Mouse (Mus musculus): ENCODE results near the gene Itga1.

Gene Itga1

DNA sequence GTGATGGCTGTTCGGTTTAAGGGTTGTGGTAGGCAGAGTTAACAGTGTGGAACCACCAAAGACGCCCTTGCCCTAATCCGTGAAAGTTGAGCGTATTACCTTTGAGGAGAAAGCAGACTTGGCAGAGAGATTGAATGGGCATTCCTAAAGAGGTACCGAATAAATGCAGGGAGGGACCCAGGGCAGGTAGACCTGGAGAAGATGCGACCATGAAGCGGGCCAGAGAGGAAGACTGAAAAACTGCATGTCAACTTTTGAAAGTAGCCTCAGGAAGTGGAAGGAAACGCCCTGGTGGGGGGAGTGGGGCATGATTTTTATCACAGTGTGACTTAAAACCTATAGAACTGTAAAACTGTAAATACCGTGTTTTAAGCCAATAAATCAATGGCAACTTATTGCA, 2.4 kb downstream of the Itga1 start:
- no peak for DNase-seq (ENCODE audit: low spot score)

DNA sequence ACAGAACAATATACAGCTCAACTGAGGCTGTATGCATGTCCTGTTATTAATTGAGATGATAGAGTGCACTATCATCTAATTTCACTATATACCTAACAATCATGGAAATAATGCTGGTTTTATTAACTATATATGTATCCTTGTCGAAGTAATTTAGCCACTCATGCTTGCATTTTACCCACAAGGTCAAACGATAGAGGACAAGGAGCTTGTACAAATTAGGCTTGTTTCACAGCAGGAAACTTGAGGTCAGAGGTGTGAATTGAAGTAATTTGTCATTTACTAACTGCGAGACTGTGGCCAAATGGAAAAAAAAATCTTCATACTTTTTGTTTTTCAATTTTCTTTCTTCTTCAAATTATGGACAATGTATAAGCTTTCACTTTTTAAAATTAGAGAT, 3.5 kb downstream of the Itga1 start:
- DNase-seq (ENCODE audit: low spot score) = no peak

DNA sequence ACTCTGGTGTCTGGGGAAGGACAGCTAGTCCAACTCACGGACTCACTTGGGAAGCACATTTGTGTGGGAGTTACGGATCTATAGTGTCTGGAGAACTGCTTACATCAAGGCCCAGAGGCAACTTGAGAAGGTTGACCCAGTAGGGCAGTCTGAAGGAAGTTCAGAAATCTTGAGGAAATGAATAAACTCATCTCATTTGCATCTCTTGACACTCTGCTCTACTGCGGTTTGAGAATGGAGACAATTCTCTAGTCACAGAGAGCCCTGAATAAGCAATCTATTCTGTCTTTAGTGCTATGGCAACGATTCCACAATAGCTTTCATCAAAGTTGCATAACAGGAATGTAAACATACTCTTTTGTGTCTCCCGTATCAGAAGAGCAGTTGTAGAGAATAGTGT, 4.8 kb downstream of the Itga1 start:
- no peak for DNase-seq (ENCODE audit: low spot score)

DNA sequence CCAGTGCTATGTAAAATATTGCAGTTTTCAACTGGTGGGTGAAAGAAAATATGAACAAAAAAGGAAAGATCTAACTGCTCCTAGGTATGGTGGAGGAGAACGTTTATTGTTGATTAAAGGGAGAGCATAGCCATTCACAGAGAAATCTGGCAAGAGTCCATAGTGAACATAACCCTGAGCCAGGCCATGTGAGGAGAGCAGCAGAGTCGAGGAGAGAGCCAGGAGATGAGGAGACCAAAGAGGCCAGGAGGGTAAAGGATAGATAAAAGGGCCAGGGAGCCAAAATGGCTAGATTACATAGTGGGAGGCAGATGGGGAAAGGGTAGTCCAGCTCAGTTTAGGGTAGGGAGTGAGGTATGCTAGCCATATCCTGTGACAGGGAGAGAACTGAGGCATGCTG, 5.5 kb downstream of the Itga1 start:
- DNase-seq (ENCODE audit: low spot score) = no peak

DNA sequence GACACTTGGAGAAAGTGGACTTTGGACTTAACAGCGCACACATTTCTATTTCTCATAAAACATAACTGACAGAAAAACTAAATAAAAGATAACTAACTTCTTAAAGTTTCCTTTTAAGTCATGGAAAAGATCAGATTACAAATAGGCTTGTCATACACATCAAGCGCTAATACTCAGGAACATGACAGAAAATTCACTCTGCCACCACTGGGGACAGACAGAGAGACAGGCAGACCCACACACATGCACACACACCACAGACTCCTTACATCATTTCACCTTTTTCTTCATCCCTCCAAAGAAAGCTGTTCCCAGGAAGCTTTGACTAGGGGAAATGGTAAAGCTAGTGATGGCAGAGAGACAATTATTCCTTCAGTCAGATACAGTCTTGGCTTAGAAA, 6.4 kb downstream of the Itga1 start:
- DNase-seq (ENCODE audit: low spot score) = no peak

DNA sequence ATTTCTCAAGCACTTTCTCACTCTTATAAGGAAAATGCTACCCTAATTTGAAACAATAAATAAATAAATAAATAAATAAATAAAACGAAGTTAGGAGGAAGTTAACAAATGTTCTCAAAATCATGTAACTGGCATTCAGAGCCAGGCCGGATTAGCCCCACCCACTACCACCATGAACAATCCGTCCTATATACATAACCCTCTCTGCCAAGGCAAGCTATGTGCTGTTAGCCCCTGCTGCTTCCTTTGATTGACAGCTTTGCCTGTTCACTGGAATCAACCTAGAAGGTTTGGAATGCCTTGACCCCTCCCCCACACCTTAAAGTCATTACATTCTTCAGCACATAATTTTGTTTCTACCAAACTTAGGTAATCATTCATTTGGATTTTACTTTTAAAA, 10.3 kb downstream of the Itga1 start:
- no peak for DNase-seq (ENCODE audit: low spot score)

DNA sequence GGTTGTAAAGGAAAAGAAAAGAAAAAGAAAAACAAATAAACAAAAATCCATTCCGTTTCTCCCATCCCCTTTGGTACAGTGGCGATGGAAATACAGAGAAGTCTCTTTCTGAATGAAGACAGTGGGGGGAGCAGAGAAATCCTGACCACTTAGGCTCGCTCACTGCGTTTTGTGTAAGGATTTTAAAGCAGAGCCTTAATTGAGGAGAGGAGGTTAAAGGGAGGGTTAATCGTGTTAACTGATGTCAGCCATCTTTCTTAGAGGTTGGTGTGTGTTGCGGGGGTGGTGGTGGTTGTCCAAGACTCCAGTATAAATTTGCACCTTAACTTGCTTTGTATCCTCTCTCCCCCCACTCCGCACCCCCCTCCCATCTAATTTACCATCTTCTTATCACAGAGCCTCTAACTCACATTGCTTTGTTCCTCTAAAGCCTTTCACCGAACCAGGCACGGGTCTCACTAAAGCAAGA, 10.8 kb downstream of the Itga1 start:
- no peak for DNase-seq (ENCODE audit: low spot score)

DNA sequence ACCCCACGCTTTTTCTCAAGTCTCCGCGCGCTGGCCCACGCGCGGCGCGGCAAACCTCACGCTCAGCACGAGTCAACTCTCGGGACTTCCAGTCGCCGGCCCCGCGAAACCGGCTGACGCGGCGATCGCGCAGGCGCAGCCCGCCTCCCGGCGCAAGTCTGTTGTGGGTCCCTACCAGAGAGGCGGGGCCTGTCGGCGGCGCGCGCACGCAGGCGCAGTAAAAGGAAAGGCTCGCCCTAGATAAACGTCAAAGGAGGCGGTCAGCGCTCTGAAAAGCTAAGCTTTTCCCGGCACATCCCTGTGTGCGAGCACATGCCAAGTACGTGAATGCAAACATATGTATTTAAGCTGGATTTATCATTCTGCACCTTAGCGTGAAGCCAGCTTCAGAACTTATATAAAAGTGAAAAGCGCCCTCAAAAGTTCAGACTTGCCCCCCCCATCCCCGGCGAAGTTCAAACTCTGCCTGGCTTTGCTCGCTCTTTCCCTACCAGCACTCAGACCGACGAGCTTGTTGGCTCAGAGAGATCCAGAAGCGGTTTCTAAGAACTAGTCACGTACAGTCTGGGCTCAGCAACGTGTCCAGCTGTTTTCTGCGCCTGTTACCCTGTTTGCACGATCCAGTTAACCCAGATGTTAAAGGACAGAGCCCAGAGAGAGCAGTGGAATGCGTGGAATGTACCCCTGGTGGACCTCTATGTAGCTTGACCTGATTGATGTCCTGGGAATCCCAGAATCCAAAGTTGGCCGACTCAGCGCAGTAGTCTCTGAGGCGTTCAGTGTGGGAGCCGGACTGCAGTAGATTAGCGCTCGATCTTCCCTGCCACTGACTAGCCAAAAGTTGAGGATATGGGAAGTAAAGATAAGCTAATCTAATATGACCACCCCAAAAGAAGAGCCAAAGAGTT, 11.4 kb downstream of the Itga1 start, which contains the start of gene Pelo:
Gene Pelo, minus strand, starts transcription at position 118 of the 908 bp plus-strand sequence.
- DNase-seq (ENCODE audit: low spot score) = peak; percentile 96

DNA sequence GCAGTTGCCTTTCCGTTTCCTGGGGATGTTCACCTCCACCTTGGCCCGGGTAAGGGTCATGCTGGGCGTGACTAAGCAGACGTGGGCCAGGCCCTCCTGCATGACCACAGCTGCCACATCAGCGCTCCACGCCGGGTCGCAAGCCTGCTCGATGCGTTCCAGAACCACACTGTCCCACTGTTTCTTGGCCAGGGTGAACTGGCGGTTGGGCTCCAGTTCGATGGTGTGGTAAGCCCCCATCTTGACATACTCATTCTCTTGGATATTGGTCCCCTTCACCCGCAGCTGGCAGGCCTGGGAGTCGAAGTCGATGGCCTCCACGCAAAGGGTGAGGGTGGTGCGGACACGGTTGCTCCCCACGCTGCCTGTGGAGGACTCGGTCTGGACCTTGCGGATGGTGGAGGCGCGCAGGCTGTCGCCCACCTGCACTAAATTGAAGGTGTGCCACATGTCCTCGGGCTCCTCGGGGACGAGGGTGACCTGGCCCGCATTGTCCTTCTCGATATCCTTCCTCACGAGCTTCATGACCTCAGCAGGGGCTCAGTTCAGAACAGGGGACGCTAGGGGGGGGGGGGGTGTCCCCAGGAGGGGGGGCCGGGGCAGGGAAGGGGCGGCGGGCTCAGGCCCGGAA, 12.3 kb downstream of the Itga1 start:
- peak; percentile 28 for DNase-seq (ENCODE audit: low spot score)

DNA sequence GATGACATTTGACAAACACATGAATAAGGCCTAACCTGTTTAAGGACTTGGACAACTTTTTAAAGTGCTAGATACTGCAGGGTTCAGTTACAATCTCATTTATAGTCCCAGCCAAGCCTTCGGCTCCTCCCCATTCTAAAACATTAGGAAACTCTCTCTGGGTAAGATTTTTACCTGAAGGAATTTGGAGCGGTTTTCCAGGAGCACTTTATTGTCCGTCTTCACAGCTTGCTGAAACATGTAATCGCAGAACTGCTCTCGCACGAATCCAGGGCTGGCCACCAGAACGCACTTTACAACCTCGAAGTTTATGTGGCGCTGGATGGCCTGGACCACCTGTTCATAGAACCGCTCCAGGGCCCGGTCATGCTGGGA, 12.8 kb downstream of the Itga1 start:
- DNase-seq (ENCODE audit: low spot score) = no peak

DNA sequence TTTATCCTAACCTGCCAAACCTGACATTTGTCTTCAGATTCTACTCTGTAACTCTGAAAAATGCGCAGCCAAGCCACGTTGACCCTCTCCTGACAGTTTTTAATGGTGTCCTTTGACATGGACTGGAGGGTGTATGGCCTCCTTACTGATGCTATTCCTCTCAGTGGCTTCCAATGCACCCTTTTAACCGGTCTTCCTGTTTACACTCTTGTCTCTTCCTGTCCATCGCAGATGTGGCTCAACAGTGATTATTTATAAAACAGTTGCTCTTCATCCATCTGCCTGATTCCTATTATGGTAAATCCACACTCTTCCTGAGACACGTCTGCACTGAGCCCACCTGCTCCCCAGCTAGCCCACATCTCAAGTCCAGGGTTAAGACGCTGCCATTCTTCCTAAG, 15.8 kb downstream of the Itga1 start:
- no peak for DNase-seq (ENCODE audit: low spot score)

DNA sequence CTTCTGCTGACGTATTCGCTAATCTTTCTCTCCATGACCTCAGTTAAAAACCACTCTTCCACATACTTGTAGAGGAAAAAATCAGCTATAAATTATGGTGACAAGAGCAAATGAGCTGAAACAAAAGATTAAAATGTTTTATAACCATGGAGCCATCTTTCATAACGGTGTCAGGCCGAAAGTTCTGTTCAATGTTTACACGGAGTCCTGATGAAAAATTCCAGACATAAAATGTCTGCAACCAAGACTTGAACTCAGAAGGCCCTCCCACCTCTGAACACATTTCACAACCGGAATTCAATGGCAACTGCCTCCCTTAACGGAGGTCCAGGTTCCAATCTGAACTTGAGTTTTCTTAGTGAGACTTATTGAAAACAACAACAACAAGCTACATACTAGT, 19.4 kb downstream of the Itga1 start:
- no peak for DNase-seq (ENCODE audit: low spot score)

DNA sequence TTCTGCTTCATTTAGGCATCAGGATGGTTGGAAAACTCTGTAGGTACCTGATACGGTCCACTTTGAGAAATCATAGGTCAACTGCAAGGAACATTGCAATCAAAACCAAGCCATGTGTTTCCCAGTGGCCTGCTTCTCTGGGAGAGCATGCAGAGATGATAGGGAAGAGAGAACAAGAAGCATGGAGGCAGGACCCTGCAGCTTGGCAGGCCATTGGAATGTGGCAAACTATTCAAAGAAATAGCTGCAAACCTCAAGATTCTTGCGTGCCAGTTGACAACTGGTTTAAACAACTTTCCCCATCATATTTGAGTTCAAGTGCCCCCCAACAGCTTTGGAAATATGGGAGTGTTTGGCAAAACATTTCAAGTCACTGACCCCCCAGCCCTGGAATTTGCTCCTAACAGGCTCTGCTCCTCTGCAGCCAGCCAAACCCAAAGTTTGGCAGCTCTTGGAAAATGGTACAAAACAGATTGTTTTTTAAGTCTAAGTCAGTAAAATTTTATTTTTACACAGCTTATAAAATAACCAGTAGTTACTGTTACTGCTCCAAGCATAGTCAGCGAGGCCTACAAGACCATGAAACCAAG, 21.7 kb downstream of the Itga1 start:
- no peak for DNase-seq (ENCODE audit: low spot score)

DNA sequence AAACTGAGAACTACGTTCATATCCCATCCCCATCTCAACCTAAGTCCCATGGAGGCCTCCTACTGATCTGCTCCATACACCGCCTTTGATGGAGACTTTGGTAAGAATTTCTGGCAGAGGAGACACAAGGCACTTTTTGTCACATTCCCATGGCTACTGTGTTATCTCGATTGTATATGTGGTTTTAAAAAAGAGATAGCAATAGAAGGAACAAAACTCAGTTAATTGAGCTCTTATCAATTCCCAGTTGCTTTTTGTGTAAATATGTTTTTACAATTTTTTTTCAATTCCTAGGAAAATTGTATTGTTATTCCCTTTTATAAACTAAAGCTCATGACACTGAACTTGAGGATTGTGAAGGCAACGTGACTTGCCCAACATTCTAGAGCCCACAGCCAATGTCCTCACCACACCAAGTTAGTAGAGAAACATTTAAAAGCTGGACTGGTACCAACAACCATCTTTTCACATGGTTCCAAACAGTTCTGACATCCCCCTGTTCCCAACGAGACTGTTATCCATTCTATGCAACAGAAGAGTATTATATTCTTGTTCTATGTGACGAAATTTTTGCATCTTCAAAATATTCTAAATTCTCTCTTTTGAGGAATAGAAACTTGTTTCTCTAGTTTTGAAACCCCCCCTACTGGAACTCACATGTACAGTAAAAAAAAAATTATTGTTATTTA, 22.6 kb downstream of the Itga1 start:
- DNase-seq (ENCODE audit: low spot score) = no peak

DNA sequence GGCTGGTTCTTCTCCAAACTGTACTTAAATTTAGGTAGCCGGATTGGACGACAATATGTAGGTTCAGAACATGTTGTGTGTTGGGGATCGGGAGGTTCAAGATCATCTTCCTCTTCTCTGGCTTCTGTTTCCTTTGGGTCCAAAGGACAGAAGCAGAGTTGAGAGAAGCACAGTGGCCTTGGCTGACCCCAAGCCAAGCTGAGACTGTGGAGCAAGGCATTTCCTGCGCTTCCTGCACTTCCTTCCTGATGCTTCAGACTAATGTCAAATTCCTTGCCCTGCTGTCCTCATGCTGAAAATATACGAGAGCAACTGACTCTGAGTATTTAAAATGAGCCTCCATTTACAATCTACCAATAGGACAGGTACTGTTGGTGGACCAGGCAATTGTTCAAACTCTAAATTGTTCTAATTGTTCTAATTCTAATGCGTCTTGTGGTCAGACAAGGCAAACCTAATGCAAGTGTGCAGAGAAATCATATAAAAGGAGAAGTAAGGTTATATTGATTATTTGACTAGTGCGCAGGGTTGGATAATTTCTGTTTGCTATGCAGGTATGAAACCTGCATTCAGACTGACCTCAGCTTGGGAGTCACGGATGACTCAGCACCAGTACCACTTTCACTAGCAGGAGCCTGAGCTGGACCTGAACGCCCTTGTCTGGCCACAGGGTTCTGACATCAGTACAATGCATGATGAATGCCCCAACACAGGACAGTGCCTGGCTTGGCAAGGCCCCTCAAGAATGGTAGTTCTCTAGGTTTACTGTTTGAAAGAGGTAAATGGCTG, 24.2 kb downstream of the Itga1 start:
- DNase-seq (ENCODE audit: low spot score) = no peak

DNA sequence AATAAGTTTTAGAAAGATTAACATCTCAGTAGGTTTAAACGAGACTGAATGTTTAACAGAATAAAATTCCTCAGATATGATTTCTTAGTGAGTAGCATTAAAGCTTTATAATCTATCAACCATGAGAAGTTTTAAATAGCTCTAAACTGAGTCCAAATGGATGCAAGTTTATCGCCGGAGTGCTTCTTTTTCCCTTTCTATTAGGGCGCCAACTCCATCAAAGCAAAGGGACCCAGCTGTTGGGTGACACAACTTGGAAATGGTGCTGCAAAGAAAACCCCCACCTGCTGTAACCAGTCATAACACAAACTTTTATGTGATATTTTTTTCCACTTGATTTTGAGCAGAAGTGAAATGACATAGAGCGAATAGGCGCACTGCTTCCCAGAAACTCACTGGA, 29.4 kb downstream of the Itga1 start:
- no peak for DNase-seq (ENCODE audit: low spot score)

DNA sequence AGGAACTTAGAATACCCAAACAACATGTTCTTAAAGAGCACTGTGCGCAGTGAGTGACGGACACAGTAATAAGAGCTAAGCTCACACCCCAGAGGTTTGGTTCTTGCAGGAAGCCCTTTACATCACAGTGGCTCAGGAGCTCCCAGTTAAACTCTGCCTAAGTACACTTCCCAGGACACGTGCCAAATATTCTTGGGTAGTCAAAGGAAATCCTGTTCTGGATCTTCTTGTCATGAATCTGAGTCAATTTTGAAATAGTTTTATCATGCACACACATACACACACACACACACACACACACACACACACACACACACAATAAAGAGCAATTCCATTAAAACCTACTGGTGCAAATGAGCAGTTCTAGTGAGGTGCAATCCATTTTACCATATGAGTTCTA, 30.3 kb downstream of the Itga1 start:
- no peak for DNase-seq (ENCODE audit: low spot score)

DNA sequence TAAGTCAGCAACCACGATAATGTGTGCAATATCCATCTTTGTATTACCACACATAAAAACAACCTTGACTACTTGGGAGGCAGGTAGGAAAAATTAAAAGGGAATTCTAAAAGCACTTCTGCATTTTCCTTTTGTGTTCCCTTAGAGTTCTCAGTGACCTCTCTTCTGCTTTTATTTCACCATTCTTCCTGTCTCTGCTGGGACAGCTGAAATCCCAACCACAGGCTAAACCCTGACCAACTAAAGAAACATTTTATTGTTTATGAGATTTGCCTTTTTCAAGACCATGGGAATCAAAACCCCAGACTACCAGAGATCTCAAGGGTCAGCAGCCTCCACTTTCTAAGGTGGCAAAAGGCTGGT, 33.8 kb downstream of the Itga1 start:
- DNase-seq (ENCODE audit: low spot score) = no peak

DNA sequence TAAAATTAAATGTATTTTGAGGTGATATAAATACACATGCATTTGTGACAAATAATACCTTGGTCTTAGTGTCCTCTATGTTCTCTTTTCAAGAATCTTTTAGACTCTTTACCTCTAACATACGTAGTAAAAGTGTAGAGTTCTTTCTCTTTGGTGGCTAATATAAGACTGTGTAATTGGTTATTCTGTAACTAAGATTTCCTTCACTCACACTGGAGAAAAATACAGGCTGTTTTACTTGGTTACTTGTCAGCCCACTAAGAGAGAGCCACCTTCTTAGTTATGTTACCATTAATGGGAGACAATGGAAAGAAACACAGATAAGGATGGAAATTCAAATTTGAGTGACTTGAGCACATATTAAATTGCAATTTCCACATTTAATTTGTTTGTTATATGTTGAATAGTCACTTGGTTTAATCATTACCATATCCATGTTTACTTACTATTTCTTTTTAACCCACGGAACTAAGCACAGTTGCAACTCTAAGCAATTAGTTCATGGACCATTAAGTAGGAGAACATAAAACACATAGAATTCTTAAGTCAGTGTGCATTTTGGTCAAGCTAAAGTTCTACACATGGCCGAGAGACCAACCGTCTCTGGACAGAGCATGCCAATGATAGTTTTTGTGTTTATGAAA, 34.3 kb downstream of the Itga1 start:
- no peak for DNase-seq (ENCODE audit: low spot score)

DNA sequence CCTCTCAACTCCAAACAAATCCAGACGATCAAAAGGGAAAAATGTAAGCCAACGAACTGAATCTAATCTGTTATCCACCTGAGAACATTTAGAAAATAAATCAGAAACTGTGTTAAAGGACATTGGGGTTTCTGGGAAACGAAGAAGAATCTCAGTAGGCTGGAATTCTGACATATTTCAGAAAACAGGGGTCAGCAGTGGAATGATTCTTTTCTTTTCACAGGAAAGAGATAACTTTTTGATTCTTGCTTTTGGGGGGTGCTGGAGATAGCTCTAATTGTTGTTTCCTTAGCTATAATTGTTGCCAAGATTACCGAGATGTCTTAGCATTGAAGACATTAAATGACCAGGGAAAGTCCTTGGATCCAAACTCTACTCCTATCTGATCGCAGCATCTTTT, 44.2 kb downstream of the Itga1 start:
- no peak for DNase-seq (ENCODE audit: low spot score)

DNA sequence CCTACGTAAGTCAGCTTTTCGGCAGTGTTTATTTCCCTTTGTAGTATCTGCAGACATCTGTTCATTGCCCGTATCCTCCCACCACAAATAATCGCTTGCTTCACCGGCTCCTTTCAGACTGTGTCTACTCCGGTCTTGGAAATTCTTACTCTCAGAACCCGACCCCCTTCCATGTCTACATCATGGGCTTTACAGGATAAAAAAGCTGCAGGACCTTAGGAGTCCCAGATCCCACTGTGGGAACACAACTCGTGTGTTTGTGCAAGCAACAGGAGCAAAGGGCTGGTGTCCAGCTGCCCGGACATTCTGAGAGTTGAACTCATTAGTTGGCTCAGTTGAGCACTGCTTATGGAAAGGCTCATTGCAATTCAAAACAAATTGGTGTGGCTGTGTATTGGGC, 47.0 kb downstream of the Itga1 start:
- DNase-seq (ENCODE audit: low spot score) = no peak
